Mouse (Mus musculus) erythroblast, embryonic 14.5 days (primary cell): ENCODE results near the gene Stk4. TPM values are rescaled to one million over a fixed set of nuclear protein-coding genes. Genes with fewer than 3 reads are reported as not detected.

ENCODE experiments used
- H3K27me3 ChIP-seq: 2 replicates; pipeline ENCODE4 v1.6.1; 2012; ENCODE audit warnings: inconsistent platforms; ENCODE audit not compliant: control insufficient read depth
- H3K36me3 ChIP-seq: 2 replicates; pipeline ENCODE4 v1.6.1; 2012; ENCODE audit warnings: mild to moderate bottlenecking, inconsistent platforms; ENCODE audit not compliant: control insufficient read depth
- H3K4me1 ChIP-seq: 2 replicates; pipeline ENCODE4 v1.6.1; 2012; ENCODE audit warnings: inconsistent platforms; ENCODE audit not compliant: control insufficient read depth
- H3K4me3 ChIP-seq: replicated peaks from 2 replicates; pipeline ENCODE3; 2012; ENCODE audit warnings: moderate library complexity, mild to moderate bottlenecking, inconsistent platforms
- H3K9me3 ChIP-seq: 2 replicates; pipeline ENCODE4 v1.6.1; 2012; ENCODE audit warnings: low read length, inconsistent platforms, mixed read lengths; ENCODE audit not compliant: control insufficient read depth
- GATA1 ChIP-seq: IDR thresholded peaks from 2 replicates; pipeline ENCODE4 v1.6.1; 2012; ENCODE audit warnings: low read length, inconsistent platforms, mixed read lengths
- TAL1 ChIP-seq: IDR thresholded peaks from 3 replicates; pipeline ENCODE4 v1.6.1; 2012; ENCODE audit warnings: low read length, inconsistent platforms, mixed read lengths
- polyA plus RNA-seq: library from polyadenylated mRNA; stranded (reverse); fragments of >175 nt; gene quantifications from 2 replicates; pipeline ENCODE4 v1.2.3, GENCODE M21; 2012

The Stk4 gene
- polyA plus RNA-seq, 1 experiment, result 0.71 TPM

DNA sequence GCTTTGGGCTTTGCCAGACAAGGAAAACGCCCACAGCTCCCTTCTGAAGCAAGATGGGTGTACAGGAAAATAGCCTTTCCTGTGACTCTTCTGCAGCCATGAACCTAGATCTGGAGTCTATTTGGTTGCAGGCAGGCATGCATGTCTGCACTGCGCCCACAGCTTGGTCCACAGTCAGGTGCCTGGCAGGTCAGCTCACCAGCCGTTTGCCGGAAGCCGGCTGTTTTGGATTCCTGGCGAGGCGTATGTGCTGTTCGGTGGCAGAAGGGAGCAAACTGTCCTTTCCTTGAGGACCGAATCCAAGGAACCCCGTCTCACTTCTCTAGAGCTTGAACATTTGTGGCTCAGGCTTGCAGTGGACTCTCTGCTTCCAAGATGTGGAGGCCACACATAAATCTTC is 83.9 kb downstream of the Stk4 start:
- H3K27me3 ChIP-seq, result no peaks in the 10 kb centered on the region
- TF ChIP-seq GATA1 (no peak), TAL1 (no peak)
- no peak overlapping the region for H3K4me3 ChIP-seq
- H3K36me3 ChIP-seq, result peaks cover 42% of the 10 kb centered on the region
- H3K4me1 ChIP-seq, result no peaks in the 10 kb centered on the region
- no peaks in the 10 kb centered on the region for H3K9me3 ChIP-seq

DNA sequence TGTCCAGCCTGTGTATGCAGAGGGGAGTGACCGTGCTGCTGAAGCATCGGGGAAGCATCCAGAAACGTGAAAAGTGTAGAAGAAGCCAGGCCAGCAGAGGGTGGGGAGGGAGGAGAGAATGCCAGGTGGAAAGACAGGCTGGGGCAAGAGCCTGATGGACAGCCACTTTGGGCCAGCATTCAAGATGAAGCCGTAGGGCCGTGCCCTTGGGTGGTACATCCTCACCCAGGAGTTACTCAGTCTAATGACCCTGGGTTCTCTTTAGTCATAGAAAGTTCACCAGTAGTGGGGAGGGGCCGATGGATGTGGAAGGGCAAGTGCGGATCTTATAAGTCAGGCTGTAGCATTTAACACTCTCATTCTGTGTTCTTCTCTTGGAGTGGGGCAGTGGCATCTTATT is 86.0 kb downstream of the Stk4 start:
- peaks cover 34% of the 10 kb centered on the region for H3K36me3 ChIP-seq
- TF ChIP-seq GATA1, result no peak
- no peak for TF ChIP-seq TAL1
- no peak overlapping the region for H3K4me3 ChIP-seq
- no peaks in the 10 kb centered on the region for H3K27me3 ChIP-seq
- H3K4me1 ChIP-seq, result no peaks in the 10 kb centered on the region
- no peaks in the 10 kb centered on the region for H3K9me3 ChIP-seq

DNA sequence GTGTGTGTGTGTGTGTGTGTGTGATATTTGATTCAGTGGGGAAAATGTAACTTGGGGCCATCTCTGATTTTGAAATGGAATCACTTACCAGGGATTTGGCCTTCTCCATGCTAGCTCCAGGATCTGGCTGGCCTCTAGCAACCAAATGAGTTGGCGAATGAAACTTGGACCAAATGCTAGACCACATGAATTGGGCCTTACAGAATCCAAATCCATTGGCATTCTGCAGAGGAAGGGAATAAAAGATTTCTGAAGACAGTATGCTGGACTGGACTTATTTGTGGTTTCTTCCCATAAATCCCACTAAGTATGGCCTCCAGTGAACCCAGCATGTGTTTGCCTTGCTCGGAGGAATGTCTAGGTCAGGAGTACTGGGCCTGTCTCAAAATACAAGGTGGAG is 88.7 kb downstream of the Stk4 start:
- Histone ChIP-seq H3K4me3 (no peak overlapping the region), H3K9me3 (no peaks in the 10 kb centered on the region), H3K36me3 (peaks cover 11% of the 10 kb centered on the region), H3K27me3 (no peaks in the 10 kb centered on the region), H3K4me1 (no peaks in the 10 kb centered on the region)
- TF ChIP-seq TAL1 (no peak), GATA1 (no peak)

DNA sequence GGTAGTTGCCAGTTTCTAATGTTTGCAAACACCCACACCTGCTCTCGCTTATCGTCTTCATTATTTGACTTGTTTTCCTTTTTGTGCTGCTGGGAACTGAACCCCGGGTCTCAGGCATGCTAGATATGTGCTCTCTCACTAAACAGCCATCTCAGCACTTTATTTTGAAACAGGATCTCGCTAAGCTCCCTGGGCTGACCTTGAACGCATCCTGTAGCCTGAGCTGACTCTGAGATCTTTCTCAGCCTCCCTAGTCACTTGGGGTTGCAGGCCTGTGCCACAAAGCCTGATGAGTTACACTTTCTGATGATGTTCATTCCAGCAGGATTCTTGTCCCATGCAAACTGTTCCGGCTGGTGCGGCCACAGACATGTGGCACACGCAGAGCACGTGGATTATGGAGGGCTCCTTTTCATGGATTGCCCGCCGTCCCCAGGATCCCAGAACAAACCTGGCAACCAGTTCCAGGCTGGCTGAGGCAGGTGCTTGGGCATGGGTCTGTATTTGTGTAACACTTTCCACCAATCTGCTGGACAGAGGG is 91.5 kb downstream of the Stk4 start:
- H3K27me3 ChIP-seq, result peaks cover 2% of the 10 kb centered on the region
- TF ChIP-seq TAL1, result no peak
- TF ChIP-seq GATA1, result no peak
- H3K36me3 ChIP-seq, result no peaks in the 10 kb centered on the region
- no peak overlapping the region for H3K4me3 ChIP-seq
- H3K9me3 ChIP-seq, result no peaks in the 10 kb centered on the region
- no peaks in the 10 kb centered on the region for H3K4me1 ChIP-seq

DNA sequence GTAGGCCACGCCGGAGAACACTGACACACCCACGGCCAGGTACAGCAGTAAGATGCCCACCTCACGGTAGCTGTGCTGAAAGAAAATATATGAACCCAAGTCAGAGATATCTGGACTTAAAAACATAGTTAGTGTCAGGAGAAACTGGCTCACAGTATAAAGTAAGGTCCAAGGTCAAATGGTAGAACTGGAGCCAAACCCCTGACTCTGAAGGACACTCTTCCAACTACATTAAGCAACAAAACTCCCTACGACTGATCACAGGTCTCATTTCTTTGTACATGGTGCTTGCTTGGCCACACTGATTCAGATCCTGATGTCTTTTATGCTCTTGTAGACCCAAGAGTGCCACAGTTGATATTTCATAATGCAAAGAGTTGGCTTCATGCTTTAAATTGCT is 94.8 kb downstream of the Stk4 start:
- H3K9me3 ChIP-seq, result no peaks in the 10 kb centered on the region
- H3K4me1 ChIP-seq, result no peaks in the 10 kb centered on the region
- no peak overlapping the region for H3K4me3 ChIP-seq
- no peaks in the 10 kb centered on the region for H3K36me3 ChIP-seq
- TF ChIP-seq TAL1 (no peak), GATA1 (no peak)
- peaks cover 34% of the 10 kb centered on the region for H3K27me3 ChIP-seq

DNA sequence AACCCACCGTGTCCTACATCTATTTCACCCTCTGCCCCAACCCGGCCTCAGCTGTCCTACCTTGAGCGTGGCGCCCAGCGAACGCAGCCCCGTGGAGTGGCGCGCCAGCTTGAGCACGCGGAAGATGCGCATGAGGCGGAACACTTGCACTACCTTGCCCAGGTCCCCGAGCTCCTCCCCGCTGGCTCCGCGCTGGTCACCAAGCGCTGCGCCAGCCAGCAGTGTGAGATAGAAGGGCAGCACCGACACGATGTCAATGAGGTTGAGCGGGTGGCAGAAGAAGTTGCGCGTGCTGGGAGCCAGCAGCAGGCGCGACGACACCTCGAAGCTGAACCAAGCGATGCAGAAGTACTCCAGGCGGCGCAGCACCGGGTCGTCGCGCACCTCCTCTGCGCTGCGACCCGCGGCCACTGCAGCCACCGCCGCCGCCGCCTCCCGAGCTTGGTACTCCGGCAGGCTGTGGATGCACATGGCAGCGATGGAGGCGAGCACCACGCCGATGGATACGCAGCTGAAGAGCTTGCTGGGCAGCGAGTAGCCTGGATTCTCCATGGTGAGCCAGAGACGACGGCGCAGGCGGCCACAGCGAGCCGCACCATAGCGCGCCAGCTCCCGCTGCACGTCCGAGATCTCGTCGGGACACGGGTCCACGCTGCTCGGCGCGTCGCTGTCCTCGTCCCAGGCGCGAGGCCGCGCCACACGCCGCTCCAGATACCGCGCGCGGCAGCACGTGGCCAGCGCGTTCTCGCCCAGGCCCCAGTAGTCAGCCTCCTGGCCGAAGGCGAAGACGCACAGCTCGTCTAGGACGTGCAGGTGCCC is 97.8 kb downstream of the Stk4 start:
- H3K27me3 ChIP-seq, result peaks cover 55% of the 10 kb centered on the region
- H3K4me3 ChIP-seq, result no peak overlapping the region
- no peaks in the 10 kb centered on the region for H3K9me3 ChIP-seq
- no peaks in the 10 kb centered on the region for H3K4me1 ChIP-seq
- TF ChIP-seq TAL1, result no peak
- no peak for TF ChIP-seq GATA1
- H3K36me3 ChIP-seq, result no peaks in the 10 kb centered on the region

DNA sequence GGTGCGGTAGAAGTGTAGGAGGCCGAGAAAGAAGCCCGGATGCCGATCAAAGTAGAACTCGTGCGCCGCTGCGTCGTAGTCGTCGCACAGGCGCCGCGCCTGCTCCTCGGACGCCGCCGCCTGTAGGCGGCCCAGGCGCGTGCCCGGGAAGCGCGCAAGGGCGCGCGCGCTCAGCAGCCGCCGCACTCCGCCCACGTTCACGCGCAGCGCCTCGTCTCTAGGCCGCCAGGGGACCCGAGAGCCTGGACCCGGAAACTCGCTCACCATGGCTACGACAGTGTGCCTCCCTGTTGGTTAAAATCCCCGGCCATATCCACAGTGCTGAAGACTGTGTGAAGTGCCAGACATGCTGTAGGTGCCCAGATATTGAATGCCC is 98.4 kb downstream of the Stk4 start:
- TF ChIP-seq TAL1 (no peak), GATA1 (no peak)
- Histone ChIP-seq H3K4me1 (no peaks in the 10 kb centered on the region), H3K36me3 (no peaks in the 10 kb centered on the region), H3K4me3 (no peak overlapping the region), H3K27me3 (peaks cover 58% of the 10 kb centered on the region), H3K9me3 (no peaks in the 10 kb centered on the region)

DNA sequence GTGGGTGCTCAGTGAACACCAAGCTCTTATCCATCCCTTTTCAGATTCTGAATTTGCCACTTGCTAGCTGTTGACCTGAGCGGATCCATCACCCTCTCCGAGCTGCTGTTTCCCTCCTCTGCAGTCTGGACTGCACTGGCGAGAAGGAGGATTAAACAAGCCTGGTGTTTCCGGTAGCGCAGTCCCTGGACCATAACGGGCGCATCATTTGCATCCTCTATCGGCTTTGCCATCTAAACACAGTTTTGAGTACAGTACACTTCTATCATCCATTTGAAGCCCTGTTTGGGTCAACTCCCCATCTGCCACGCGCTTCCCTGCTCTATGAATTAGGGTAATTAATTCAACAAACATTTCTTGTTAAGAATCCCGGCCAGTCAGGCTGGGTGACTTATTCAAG is 100.2 kb downstream of the Stk4 start:
- Histone ChIP-seq H3K4me3 (no peak overlapping the region), H3K4me1 (no peaks in the 10 kb centered on the region), H3K9me3 (no peaks in the 10 kb centered on the region), H3K27me3 (peaks cover 60% of the 10 kb centered on the region), H3K36me3 (no peaks in the 10 kb centered on the region)
- no peak for TF ChIP-seq TAL1
- no peak for TF ChIP-seq GATA1

DNA sequence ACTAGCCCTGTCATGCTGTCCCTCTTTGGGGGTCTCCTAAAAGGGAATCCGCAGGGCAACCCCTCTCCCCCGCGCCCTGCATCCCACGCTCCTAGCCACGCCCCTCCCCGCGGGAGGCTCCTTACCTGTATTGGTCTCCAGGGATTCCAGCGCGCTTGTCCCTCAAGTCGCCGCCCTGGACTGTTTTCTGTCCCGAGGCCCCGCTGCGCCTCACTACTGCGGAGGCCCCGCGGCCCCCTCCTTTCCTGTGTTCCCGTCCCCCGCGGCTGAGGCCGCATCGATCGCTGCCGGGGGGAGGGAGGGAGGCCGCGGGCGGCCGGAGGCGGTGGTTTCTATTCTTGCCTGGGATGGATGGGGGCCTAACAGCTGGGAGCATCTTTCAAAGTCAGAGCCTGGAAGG is 100.8 kb downstream of the Stk4 start, which contains the start of gene Kcns1:
Gene Kcns1, minus strand, starts transcription at position 212 of the 400 bp plus-strand sequence.
- Histone ChIP-seq H3K4me3 (no peak within 1 kb of the TSS), H3K27me3 (peaks cover 60% of the 10 kb centered on the region), H3K4me1 (no peaks in the 10 kb centered on the region), H3K36me3 (no peaks in the 10 kb centered on the region), H3K9me3 (no peaks in the 10 kb centered on the region)
- TF ChIP-seq GATA1 (no peak), TAL1 (no peak)

DNA sequence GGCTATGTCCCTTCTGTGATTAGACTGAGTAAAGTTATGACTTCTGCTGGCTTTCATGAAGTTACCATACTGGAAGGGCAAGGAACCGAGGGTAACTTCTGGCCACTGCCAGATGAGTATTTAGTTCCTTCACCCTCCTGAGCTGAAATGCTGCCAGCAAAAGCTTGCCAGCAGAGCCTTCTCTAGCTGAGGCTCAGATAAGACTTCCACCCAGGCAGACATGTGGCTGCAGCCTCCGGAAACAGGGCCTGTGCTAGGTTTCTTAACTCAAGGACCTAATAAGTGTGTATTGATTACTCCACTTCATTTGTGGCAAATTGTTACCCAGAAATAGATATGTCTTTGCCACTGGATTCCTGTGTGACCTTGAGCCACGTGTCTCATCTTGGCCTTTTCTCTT is 103.3 kb downstream of the Stk4 start:
- H3K27me3 ChIP-seq, result peaks cover 41% of the 10 kb centered on the region
- no peak for TF ChIP-seq TAL1
- no peak for TF ChIP-seq GATA1
- no peak overlapping the region for H3K4me3 ChIP-seq
- no peaks in the 10 kb centered on the region for H3K4me1 ChIP-seq
- H3K9me3 ChIP-seq, result no peaks in the 10 kb centered on the region
- H3K36me3 ChIP-seq, result no peaks in the 10 kb centered on the region
